Mouse (Mus musculus): ENCODE data around the gene Atl2.

The Atl2 gene

GRCm38 (mm10) chr17:79895911-79896423 lies at the start of gene Atl2:
Gene Atl2 (minus strand): TSS chr17:79896123.
- DNase-seq, result peak; percentile 90

GRCm38 (mm10) chr17:79944851-79945250 lies 48.9 kb upstream of the Atl2 start:
- DNase-seq, result no peak

- no peak for DNase-seq
Measured at GRCm38 (mm10) chr17:79942418-79942817, 46.5 kb upstream of the Atl2 start.

- no peak for DNase-seq
Measured at GRCm38 (mm10) chr17:79939133-79939532, 43.2 kb upstream of the Atl2 start.

GRCm38 (mm10) chr17:79937921-79938601 lies 42.1 kb upstream of the Atl2 start:
- DNase-seq, result no peak

- no peak for DNase-seq
Measured at GRCm38 (mm10) chr17:79934370-79934769, 38.4 kb upstream of the Atl2 start.

GRCm38 (mm10) chr17:79932676-79933278 lies 36.9 kb upstream of the Atl2 start:
- DNase-seq, result no peak

GRCm38 (mm10) chr17:79927110-79927509 lies 31.2 kb upstream of the Atl2 start:
- DNase-seq, result no peak

- no peak for DNase-seq
Measured at GRCm38 (mm10) chr17:79926486-79926885, 30.6 kb upstream of the Atl2 start.

GRCm38 (mm10) chr17:79925865-79926421 lies 30.0 kb upstream of the Atl2 start:
- no peak for DNase-seq

- no peak for DNase-seq
Measured at GRCm38 (mm10) chr17:79920355-79920754, 24.4 kb upstream of the Atl2 start.

GRCm38 (mm10) chr17:79919566-79920350 lies 23.8 kb upstream of the Atl2 start:
- DNase-seq, result no peak

GRCm38 (mm10) chr17:79918484-79919004 lies 22.6 kb upstream of the Atl2 start:
- no peak for DNase-seq

- no peak for DNase-seq
Measured at GRCm38 (mm10) chr17:79916996-79917395, 21.1 kb upstream of the Atl2 start.

GRCm38 (mm10) chr17:79912174-79912573 lies 16.3 kb upstream of the Atl2 start:
- DNase-seq, result no peak

GRCm38 (mm10) chr17:79911718-79912117 lies 15.8 kb upstream of the Atl2 start:
- DNase-seq, result no peak

- no peak for DNase-seq
Measured at GRCm38 (mm10) chr17:79909571-79909970, 13.6 kb upstream of the Atl2 start.

- DNase-seq, result no peak
Measured at GRCm38 (mm10) chr17:79907698-79908097, 11.8 kb upstream of the Atl2 start.

- DNase-seq, result no peak
Measured at GRCm38 (mm10) chr17:79906791-79907494, 11.0 kb upstream of the Atl2 start.

GRCm38 (mm10) chr17:79904593-79904992 lies 8.7 kb upstream of the Atl2 start:
- DNase-seq, result no peak

- DNase-seq, result no peak
Measured at GRCm38 (mm10) chr17:79901207-79901606, 5.3 kb upstream of the Atl2 start.

- DNase-seq, result no peak
Measured at GRCm38 (mm10) chr17:79898156-79898746, 2.3 kb upstream of the Atl2 start.

Data from cerebellum, adult 11 months (tissue).